Mouse (Mus musculus): ENCODE data around the gene Vwa1.
"Not testable (repeated sequence)": the region's sequence is repeated elsewhere in the genome, so short reads cannot be mapped to it uniquely, and the experiment has no call there.

The Vwa1 gene

GRCm38 (mm10) chr4:155774280-155774754, at the start of gene Vwa1:
Vwa1 (minus strand) TSS chr4:155774698.
- peak; percentile 92 for DNase-seq (ENCODE audit: low spot score)

GRCm38 (mm10) chr4:155823443-155823842, 48.9 kb upstream of the Vwa1 start:
- no peak for DNase-seq (ENCODE audit: low spot score)

- no peak for DNase-seq (ENCODE audit: low spot score)
Observed at GRCm38 (mm10) chr4:155821025-155821424, 46.5 kb upstream of the Vwa1 start.

- DNase-seq (ENCODE audit: low spot score) = no peak
Observed at GRCm38 (mm10) chr4:155817533-155817932, 43.0 kb upstream of the Vwa1 start.

- no peak for DNase-seq (ENCODE audit: low spot score)
Observed at GRCm38 (mm10) chr4:155812665-155813181, 38.2 kb upstream of the Vwa1 start.

GRCm38 (mm10) chr4:155811929-155812664, 37.6 kb upstream of the Vwa1 start, which contains the start of gene Ccnl2:
Ccnl2 (plus strand) TSS chr4:155812489.
- DNase-seq (ENCODE audit: low spot score) = peak; percentile 94

- no peak for DNase-seq (ENCODE audit: low spot score)
Observed at GRCm38 (mm10) chr4:155807841-155808240, 33.3 kb upstream of the Vwa1 start.

- DNase-seq (ENCODE audit: low spot score) = peak; percentile 96
Observed at GRCm38 (mm10) chr4:155803340-155804041, 29.0 kb upstream of the Vwa1 start.

GRCm38 (mm10) chr4:155802741-155803339, 28.3 kb upstream of the Vwa1 start, which contains the start of gene Mrpl20:
Mrpl20 (plus strand) TSS chr4:155802878.
- no peak for DNase-seq (ENCODE audit: low spot score)

GRCm38 (mm10) chr4:155802075-155802474, 27.6 kb upstream of the Vwa1 start:
- DNase-seq (ENCODE audit: low spot score) = no peak

GRCm38 (mm10) chr4:155793730-155794129, 19.2 kb upstream of the Vwa1 start:
- DNase-seq (ENCODE audit: low spot score) = no peak

- DNase-seq (ENCODE audit: low spot score) = no peak
Observed at GRCm38 (mm10) chr4:155791240-155791933, 16.9 kb upstream of the Vwa1 start.

GRCm38 (mm10) chr4:155790650-155791161, 16.2 kb upstream of the Vwa1 start:
- no peak for DNase-seq (ENCODE audit: low spot score)

- DNase-seq (ENCODE audit: low spot score) = no peak
Observed at GRCm38 (mm10) chr4:155790021-155790489, 15.6 kb upstream of the Vwa1 start, which contains the start of gene Ankrd65. Ankrd65 (plus strand) TSS chr4:155790439.

- DNase-seq (ENCODE audit: low spot score) = not testable (repeated sequence)
Observed at GRCm38 (mm10) chr4:155788833-155789232, 14.3 kb upstream of the Vwa1 start.

- no peak for DNase-seq (ENCODE audit: low spot score)
Observed at GRCm38 (mm10) chr4:155788300-155788699, 13.8 kb upstream of the Vwa1 start.

- DNase-seq (ENCODE audit: low spot score) = no peak
Observed at GRCm38 (mm10) chr4:155785819-155786218, 11.3 kb upstream of the Vwa1 start, which contains the start of gene Tmem88b. Tmem88b (minus strand) TSS chr4:155785874.

- no peak for DNase-seq (ENCODE audit: low spot score)
Observed at GRCm38 (mm10) chr4:155785246-155785645, 10.7 kb upstream of the Vwa1 start.

- DNase-seq (ENCODE audit: low spot score) = peak; percentile 73
Observed at GRCm38 (mm10) chr4:155784081-155784701, 9.7 kb upstream of the Vwa1 start.

GRCm38 (mm10) chr4:155783486-155784080, 9.1 kb upstream of the Vwa1 start:
- no peak for DNase-seq (ENCODE audit: low spot score)

Data from lung, postnatal 25 days (tissue).